14 mouse cellular contexts compared by ENCODE assay signal in genomic region chr13:80519792-80520191, GRCm38 (mm10).
A peak's percentile ranks its signal among the peaks of the same experiment; 100 is the strongest.
DNase-seq lines count a peak whose midpoint lies in the region; ATAC-seq lines count a peak whose summit lies in the region.
"Had no signal": no experiment of that assay in that cellular context is flagged by ENCODE, and none has a peak within 500 bp of the region (broad histone marks: within the 10 kb centered on the region; RNA-seq: fewer than 3 reads in every experiment).

No protein-coding gene starts in this region.

- no peak overlapping the region for H3K4me3 ChIP-seq in midbrain, embryonic 11.5 days (ENCODE audit: low read depth, low read length)
- H3K4me3 ChIP-seq in midbrain, embryonic 16.5 days (ENCODE audit: low read depth, low read length): no peak overlapping the region
- H3K4me3 ChIP-seq: gastrocnemius, adult 2 months; heart, embryonic 13.5 days; intestine, embryonic 15.5 days; liver, embryonic 12.5 days had no signal

- H3K9ac ChIP-seq in midbrain, embryonic 11.5 days (ENCODE audit: low read length): no peak overlapping the region
- no peak overlapping the region for H3K9ac ChIP-seq in midbrain, embryonic 16.5 days (ENCODE audit: low read depth, low read length)
- H3K9ac ChIP-seq: heart, embryonic 13.5 days; intestine, embryonic 15.5 days; liver, embryonic 12.5 days had no signal

- intact Hi-C loops in heart, postnatal 10 days (cut with DNase I): loop anchor here (10.0 kb wide), 1 partner anchor 225 kb away; no protein-coding TSS in a partner anchor

- DNase-seq in heart, postnatal 10 days: peak; percentile 18 to 21
- DNase-seq in heart, adult 8-10 months (ENCODE audit: low spot score): no peak
- DNase-seq in midbrain, embryonic 11.5 days (ENCODE audit: low spot score, missing footprints): no peak
- DNase-seq in Muller cell, postnatal 12 days (ENCODE audit: inconsistent ontology term): peak; percentile 6
- DNase-seq in adrenal gland, postnatal 25 days: peak; percentile 49
- no peak for DNase-seq in yolk sac, embryonic 10.5 days (ENCODE audit: low spot score)
- DNase-seq: gastrocnemius, adult 2 months; kidney, postnatal 36 days; right cerebral cortex, adult 18-20 months had no signal

- H3K36me3 ChIP-seq in midbrain, embryonic 11.5 days (ENCODE audit: control insufficient read depth, insufficient read depth, low read length): no peaks in the 10 kb centered on the region
- no peaks in the 10 kb centered on the region for H3K36me3 ChIP-seq in midbrain, embryonic 16.5 days (ENCODE audit: control insufficient read depth, insufficient read depth, low read length)
- H3K36me3 ChIP-seq: heart, embryonic 13.5 days; intestine, embryonic 15.5 days; liver, embryonic 12.5 days had no signal

- no peaks in the 10 kb centered on the region for H3K4me1 ChIP-seq in midbrain, embryonic 11.5 days (ENCODE audit: control insufficient read depth, insufficient read depth, low read length)
- H3K4me1 ChIP-seq in midbrain, embryonic 16.5 days (ENCODE audit: control insufficient read depth, insufficient read depth, low read length): no peaks in the 10 kb centered on the region
- H3K4me1 ChIP-seq: heart, embryonic 13.5 days; intestine, embryonic 15.5 days; liver, embryonic 12.5 days had no signal

- ATAC-seq in midbrain, embryonic 11.5 days (ENCODE audit: low FRiP score): peak; percentile 38; the same call in 1 of the 2 replicates
- ATAC-seq in midbrain, embryonic 16.5 days: no peak
- no peak for ATAC-seq in CD4-positive, CD25-positive, alpha-beta regulatory T cell, adult 4 months
- ATAC-seq: intestine, embryonic 15.5 days; liver, embryonic 12.5 days had no signal

- no peak overlapping the region for H3K4me2 ChIP-seq in midbrain, embryonic 11.5 days
- no peak overlapping the region for H3K4me2 ChIP-seq in midbrain, embryonic 16.5 days (ENCODE audit: low read length)
- H3K4me2 ChIP-seq: heart, embryonic 13.5 days; intestine, embryonic 15.5 days; liver, embryonic 12.5 days had no signal

- no peak overlapping the region for H3K27ac ChIP-seq in midbrain, embryonic 11.5 days (ENCODE audit: low read depth, low read length)
- no peak overlapping the region for H3K27ac ChIP-seq in midbrain, embryonic 16.5 days (ENCODE audit: low read length)
- H3K27ac ChIP-seq: gastrocnemius, adult 2 months; heart, embryonic 13.5 days; intestine, embryonic 15.5 days; liver, embryonic 12.5 days had no signal

- WGBS in midbrain, embryonic 11.5 days: 77% methylated on average over 4 of the region's 4 CpGs
- WGBS in midbrain, embryonic 16.5 days: 68% methylated on average over 4 of the region's 4 CpGs

- H3K27me3 ChIP-seq in midbrain, embryonic 11.5 days (ENCODE audit: control insufficient read depth, insufficient read depth, low read length): no peaks in the 10 kb centered on the region
- no peaks in the 10 kb centered on the region for H3K27me3 ChIP-seq in midbrain, embryonic 16.5 days (ENCODE audit: control insufficient read depth, insufficient read depth, low read depth, low read length)
- H3K27me3 ChIP-seq: heart, embryonic 13.5 days; intestine, embryonic 15.5 days; liver, embryonic 12.5 days had no signal

- H3K9me3 ChIP-seq in midbrain, embryonic 11.5 days (ENCODE audit: control insufficient read depth, low read length): no peaks in the 10 kb centered on the region
- H3K9me3 ChIP-seq in midbrain, embryonic 16.5 days (replicated peaks; ENCODE audit: control insufficient read depth, low read length, poor library complexity, severe bottlenecking): no peaks in the 10 kb centered on the region
- H3K9me3 ChIP-seq: heart, embryonic 13.5 days; intestine, embryonic 15.5 days; liver, embryonic 12.5 days had no signal

Comparison
In these comparisons a context has a peak if more than half of its experiments do, and no peak if none do; other contexts are left out.
1. DNase-seq: peak in heart, postnatal 10 days (2 of 2), Muller cell, postnatal 12 days (single experiment) and adrenal gland, postnatal 25 days (single experiment); none in heart, adult 8-10 months (single experiment), midbrain, embryonic 11.5 days (single experiment) and yolk sac, embryonic 10.5 days (single experiment).